Mouse (Mus musculus) stomach, embryonic 16.5 days (tissue): Measurements from ENCODE around the gene Mex3b. TPM values are rescaled to one million over a fixed set of nuclear protein-coding genes. Genes with fewer than 3 reads are reported as not detected.

Experiments
- ATAC-seq: fragments of 200-750 bp; cut with Nextera tagmentation; 2 replicates; pipeline ENCODE4 v1.8.0; 2017; ENCODE audit warnings: moderate number of reproducible peaks, moderate TSS enrichment; ENCODE audit not compliant: insufficient read depth, low FRiP score
- H3K27ac ChIP-seq: fragments of 300-500 bp; sonication (generic); 2 replicates; pipeline ENCODE4 v1.5.1; 2014; ENCODE audit warnings: low read length
- H3K27me3 ChIP-seq: fragments of 300-500 bp; sonication (generic); 2 replicates; pipeline ENCODE4 v1.6.1; 2014; ENCODE audit warnings: low read length, control low read depth, mixed read lengths; ENCODE audit not compliant: control insufficient read depth, insufficient read depth
- H3K36me3 ChIP-seq: fragments of 300-500 bp; sonication (generic); 2 replicates; pipeline ENCODE4 v1.6.1; 2014; ENCODE audit warnings: low read length; ENCODE audit not compliant: control insufficient read depth, insufficient read depth
- H3K4me1 ChIP-seq: fragments of 300-500 bp; sonication (generic); 2 replicates; pipeline ENCODE4 v1.6.1; 2014; ENCODE audit warnings: low read length, control low read depth, mixed read lengths; ENCODE audit not compliant: control insufficient read depth, insufficient read depth
- H3K4me2 ChIP-seq: fragments of 300-500 bp; sonication (generic); 2 replicates; pipeline ENCODE4 v1.6.1; 2014; ENCODE audit warnings: low read depth, low read length, mixed read lengths
- H3K4me3 ChIP-seq: fragments of 300-500 bp; sonication (generic); replicated peaks from 2 replicates; pipeline ENCODE4 v1.5.1; 2014; ENCODE audit warnings: mild to moderate bottlenecking, low read length
- H3K9ac ChIP-seq: fragments of 300-500 bp; sonication (generic); 2 replicates; pipeline ENCODE4 v1.6.1; 2014; ENCODE audit warnings: low read length
- H3K9me3 ChIP-seq: fragments of 300-500 bp; sonication (generic); replicated peaks from 2 replicates; pipeline ENCODE4 v1.6.1; 2016; ENCODE audit warnings: low read length, control low read depth; ENCODE audit not compliant: control insufficient read depth
- WGBS: fragments of 180-500 bp; shearing (Covaris S2); extraction: QIAGEN DNeasy Blood & Tissue Kit; methylation state at CpG from one replicate; pipeline ENCODE4 v1.1.7; 2014; 5-methylcytosine and 5-hydroxymethylcytosine counted together
- polyA plus RNA-seq: library from polyadenylated mRNA; unstranded; fragments of >200 nt; fragmentation: Nextera tagmentation; extraction: Ambion mirVana; gene quantifications from 2 replicates; pipeline ENCODE4 v1.2.1, GENCODE M21; 2015

The Mex3b gene
- polyA plus RNA-seq, 1 experiment from 2014 or later = 6.6 TPM

- WGBS = 48% methylated on average over 3 of the region's 3 CpGs
- no peak overlapping the region for H3K9ac ChIP-seq
- no peak for ATAC-seq
These were observed 38.4 kb downstream of the Mex3b start for GRCm38 (mm10) chr7:82905527-82905926.

GRCm38 (mm10) chr7:82907081-82907480 lies 39.9 kb downstream of the Mex3b start:
- H3K27ac ChIP-seq = no peak overlapping the region
- no peaks in the 10 kb centered on the region for H3K36me3 ChIP-seq
- H3K27me3 ChIP-seq = no peaks in the 10 kb centered on the region
- H3K4me3 ChIP-seq = no peak overlapping the region
- H3K4me1 ChIP-seq = no peaks in the 10 kb centered on the region
- no peaks in the 10 kb centered on the region for H3K9me3 ChIP-seq
- no peak overlapping the region for H3K9ac ChIP-seq
- WGBS = 69% methylated on average over 1 of the region's 1 CpGs
- no peak overlapping the region for H3K4me2 ChIP-seq
- no peak for ATAC-seq

More at GRCm38 (mm10) chr7:82905527-82905926, 38.4 kb downstream of the Mex3b start:
- Histone ChIP-seq H3K27ac (no peak overlapping the region), H3K4me3 (no peak overlapping the region), H3K27me3 (no peaks in the 10 kb centered on the region), H3K36me3 (no peaks in the 10 kb centered on the region), H3K4me1 (no peaks in the 10 kb centered on the region), H3K4me2 (no peak overlapping the region), H3K9me3 (no peaks in the 10 kb centered on the region)

- H3K27me3 ChIP-seq = no peaks in the 10 kb centered on the region
- H3K9me3 ChIP-seq = no peaks in the 10 kb centered on the region
- no peaks in the 10 kb centered on the region for H3K36me3 ChIP-seq
- no peak overlapping the region for H3K4me2 ChIP-seq
- 68% methylated on average over 10 of the region's 10 CpGs for WGBS
- H3K4me3 ChIP-seq = no peak overlapping the region
- ATAC-seq = no peak
- no peak overlapping the region for H3K9ac ChIP-seq
- H3K27ac ChIP-seq = no peak overlapping the region
- H3K4me1 ChIP-seq = no peaks in the 10 kb centered on the region
These were observed 43.6 kb downstream of the Mex3b start for GRCm38 (mm10) chr7:82910536-82911384.

GRCm38 (mm10) chr7:82911501-82911900 lies 44.4 kb downstream of the Mex3b start:
- no peaks in the 10 kb centered on the region for H3K4me1 ChIP-seq
- no peak overlapping the region for H3K4me3 ChIP-seq
- H3K36me3 ChIP-seq = no peaks in the 10 kb centered on the region
- no peaks in the 10 kb centered on the region for H3K27me3 ChIP-seq
- H3K9me3 ChIP-seq = no peaks in the 10 kb centered on the region
- ATAC-seq = no peak
- no peak overlapping the region for H3K4me2 ChIP-seq
- H3K27ac ChIP-seq = no peak overlapping the region
- H3K9ac ChIP-seq = no peak overlapping the region
- 83% methylated on average over 10 of the region's 10 CpGs for WGBS

- no peak overlapping the region for H3K4me2 ChIP-seq
- no peak for ATAC-seq
- H3K4me1 ChIP-seq = no peaks in the 10 kb centered on the region
- WGBS = 78% methylated on average over 4 of the region's 4 CpGs
- H3K9me3 ChIP-seq = no peaks in the 10 kb centered on the region
- no peaks in the 10 kb centered on the region for H3K36me3 ChIP-seq
- H3K27me3 ChIP-seq = no peaks in the 10 kb centered on the region
- H3K27ac ChIP-seq = no peak overlapping the region
- H3K4me3 ChIP-seq = no peak overlapping the region
- H3K9ac ChIP-seq = no peak overlapping the region
These were observed 47.2 kb downstream of the Mex3b start for GRCm38 (mm10) chr7:82914297-82914696.

Other genes starting within 250 kb of the Mex3b start
- 3.0 and 4.1 TPM in 2 replicates for gene Saxo2, start 218.8 kb upstream of the Mex3b start, polyA plus RNA-seq
- gene Efl1, start 218.7 kb upstream of the Mex3b start, polyA plus RNA-seq = 22.8 and 24.5 TPM in 2 replicates